Mouse (Mus musculus) hindbrain, embryonic 15.5 days (tissue): ENCODE data around the gene A530084C06Rik. TPM values are rescaled to one million over a fixed set of nuclear protein-coding genes. Genes with fewer than 3 reads are reported as not detected.

ENCODE experiments used
- ATAC-seq: fragments of 200-750 bp; cut with Nextera tagmentation; 2 replicates; pipeline ENCODE4 v1.8.0; 2017; ENCODE audit warnings: low read depth, moderate number of reproducible peaks, moderate TSS enrichment; ENCODE audit not compliant: low FRiP score
- H3K27ac ChIP-seq: fragments of 300-500 bp; sonication (generic); replicated peaks from 2 replicates; pipeline ENCODE4 v1.5.1; 2015; ENCODE audit warnings: mild to moderate bottlenecking, inconsistent platforms
- H3K27me3 ChIP-seq: fragments of 300-500 bp; sonication (generic); 2 replicates; pipeline ENCODE4 v1.6.1; 2015; ENCODE audit warnings: control low read depth, inconsistent platforms
- H3K36me3 ChIP-seq: fragments of 300-500 bp; sonication (generic); 2 replicates; pipeline ENCODE4 v1.6.1; 2015; ENCODE audit warnings: control low read depth, inconsistent platforms
- H3K4me1 ChIP-seq: fragments of 300-500 bp; sonication (generic); replicated peaks from 2 replicates; pipeline ENCODE4 v1.6.1; 2015; ENCODE audit warnings: control low read depth, inconsistent platforms
- H3K4me2 ChIP-seq: fragments of 300-500 bp; sonication (generic); 2 replicates; pipeline ENCODE4 v1.6.1; 2015; ENCODE audit warnings: moderate library complexity, mild to moderate bottlenecking, inconsistent platforms
- H3K4me3 ChIP-seq: fragments of 300-500 bp; sonication (generic); 2 replicates; pipeline ENCODE4 v1.5.1; 2015; ENCODE audit warnings: mild to moderate bottlenecking, inconsistent platforms
- H3K9ac ChIP-seq: fragments of 300-500 bp; sonication (generic); 2 replicates; pipeline ENCODE4 v1.6.1; 2015; ENCODE audit warnings: inconsistent platforms
- H3K9me3 ChIP-seq: fragments of 300-500 bp; sonication (generic); 2 replicates; pipeline ENCODE4 v1.6.1; 2016; ENCODE audit warnings: control low read depth, inconsistent platforms
- whole genome bisulfite sequencing: fragments of 180-500 bp; shearing (Covaris S2); methylation state at CpG from one replicate; pipeline ENCODE4 v1.1.7; 2015; 5-methylcytosine and 5-hydroxymethylcytosine counted together
- polyA plus RNA-seq: library from polyadenylated mRNA; unstranded; fragments of >200 nt; fragmentation: Nextera tagmentation; extraction: Ambion mirVana; gene quantifications from 2 replicates; pipeline ENCODE4 v1.2.1, GENCODE M21; 2015

The A530084C06Rik gene
- polyA plus RNA-seq, 1 experiment from 2014 or later: not detected

DNA sequence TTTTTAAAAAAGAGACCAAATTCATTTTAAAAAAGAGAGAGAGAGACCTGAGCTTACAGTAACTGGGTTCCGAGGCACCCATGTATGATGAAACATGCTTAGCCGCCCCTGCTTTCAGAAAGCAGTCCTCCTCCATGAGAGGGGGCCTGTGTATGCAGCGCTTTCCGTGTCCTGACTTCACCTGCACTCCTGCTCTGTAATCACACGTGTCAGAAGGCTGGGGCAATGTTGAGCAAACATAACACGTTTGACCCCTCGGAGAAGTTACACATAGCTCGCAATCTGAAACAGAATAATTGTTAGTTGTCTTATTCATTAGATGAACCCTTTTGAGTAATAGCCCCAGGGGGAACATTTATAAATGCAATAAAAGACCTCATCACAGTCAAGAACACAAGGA is 8.0 kb upstream of the A530084C06Rik start:
- H3K9me3 ChIP-seq: no peaks in the 10 kb centered on the region
- 82% methylated on average over 8 of the region's 8 CpGs for WGBS
- no peak overlapping the region for H3K9ac ChIP-seq
- no peaks in the 10 kb centered on the region for H3K36me3 ChIP-seq
- H3K27ac ChIP-seq: no peak overlapping the region
- no peaks in the 10 kb centered on the region for H3K4me1 ChIP-seq
- no peak overlapping the region for H3K4me3 ChIP-seq
- no peak overlapping the region for H3K4me2 ChIP-seq
- H3K27me3 ChIP-seq: peaks cover 26% of the 10 kb centered on the region
- no peak for ATAC-seq

GRCm38 (mm10) chr13:31564394-31564793 is 5.3 kb upstream of the A530084C06Rik start:
- Histone ChIP-seq H3K27me3 (peaks cover 53% of the 10 kb centered on the region), H3K4me1 (peaks cover 7% of the 10 kb centered on the region), H3K9ac (no peak overlapping the region), H3K4me3 (no peak overlapping the region), H3K27ac (no peak overlapping the region), H3K4me2 (no peak overlapping the region), H3K36me3 (no peaks in the 10 kb centered on the region), H3K9me3 (no peaks in the 10 kb centered on the region)
- 66% methylated on average over 6 of the region's 6 CpGs for WGBS
- ATAC-seq: no peak

GRCm38 (mm10) chr13:31559419-31560144 is 449 bp upstream of the A530084C06Rik start:
- H3K9ac ChIP-seq: peak overlapping the region; percentile 42
- H3K4me2 ChIP-seq: peak overlapping the region; percentile 96
- H3K4me3 ChIP-seq: peak overlapping the region; percentile 47
- under 1% methylated on average over 82 of the region's 92 CpGs for WGBS
- no peaks in the 10 kb centered on the region for H3K36me3 ChIP-seq
- H3K4me1 ChIP-seq: peaks cover 30% of the 10 kb centered on the region
- H3K27me3 ChIP-seq: peaks cover 85% of the 10 kb centered on the region
- ATAC-seq: peak; percentile 67; the same call in 1 of the 2 replicates
- no peaks in the 10 kb centered on the region for H3K9me3 ChIP-seq
- 0 out of 2 replicates have a peak overlapping the region, but pooled peaks have one; percentile 36 for H3K27ac ChIP-seq

GRCm38 (mm10) chr13:31557768-31558520 is 1.2 kb downstream of the A530084C06Rik start:
- Histone ChIP-seq H3K27me3 (peaks cover 86% of the 10 kb centered on the region), H3K4me3 (peak overlapping the region; percentile 47), H3K36me3 (no peaks in the 10 kb centered on the region), H3K9ac (peak overlapping the region; percentile 42), H3K4me2 (peak overlapping the region; percentile 96), H3K9me3 (no peaks in the 10 kb centered on the region), H3K27ac (0 out of 2 replicates have a peak overlapping the region, but pooled peaks have one; percentile 36), H3K4me1 (peaks cover 30% of the 10 kb centered on the region)
- WGBS: under 1% methylated on average over 65 of the region's 73 CpGs
- peak; percentile 59 for ATAC-seq

DNA sequence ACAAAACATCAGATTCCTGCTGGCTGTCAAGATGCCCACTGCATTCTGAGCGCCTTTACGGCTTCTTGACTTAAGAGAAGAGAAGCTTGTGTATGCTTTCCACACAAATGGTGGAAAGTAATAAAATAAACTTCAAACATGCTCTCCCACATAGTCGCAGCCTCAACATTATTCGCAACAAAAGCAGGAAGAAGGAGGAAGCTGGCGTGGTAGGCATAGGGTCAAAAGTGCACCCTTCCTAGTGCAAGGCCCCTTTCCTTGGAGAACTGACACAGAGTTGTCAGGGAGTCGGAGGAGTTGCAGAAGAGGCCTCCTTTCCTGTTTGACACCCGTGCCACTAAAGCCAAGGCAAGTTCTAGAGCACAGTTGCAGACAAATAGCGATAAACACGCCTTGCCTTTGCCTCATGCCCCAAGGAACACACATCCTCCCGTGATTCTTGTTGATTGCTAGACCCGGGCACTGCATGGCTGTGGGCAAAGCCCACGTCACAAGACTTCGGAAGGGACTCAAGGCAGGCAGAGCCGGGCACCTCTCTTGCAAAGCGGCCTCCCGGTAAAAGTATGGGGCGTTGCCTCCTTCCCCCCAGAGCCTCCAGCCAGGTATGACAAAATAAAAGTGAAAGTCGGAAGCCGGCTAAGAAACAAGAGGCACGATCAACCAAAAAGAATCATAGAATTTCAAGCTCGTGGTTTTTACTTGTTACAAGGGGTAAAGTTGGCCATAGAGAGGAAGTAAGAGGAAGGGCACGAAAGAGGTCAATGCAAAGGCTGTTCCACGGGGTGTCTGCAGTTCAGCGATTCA is 2.0 kb downstream of the A530084C06Rik start:
- no peak for ATAC-seq
- H3K9ac ChIP-seq: no peak overlapping the region
- WGBS: 7% methylated on average over 24 of the region's 24 CpGs

DNA sequence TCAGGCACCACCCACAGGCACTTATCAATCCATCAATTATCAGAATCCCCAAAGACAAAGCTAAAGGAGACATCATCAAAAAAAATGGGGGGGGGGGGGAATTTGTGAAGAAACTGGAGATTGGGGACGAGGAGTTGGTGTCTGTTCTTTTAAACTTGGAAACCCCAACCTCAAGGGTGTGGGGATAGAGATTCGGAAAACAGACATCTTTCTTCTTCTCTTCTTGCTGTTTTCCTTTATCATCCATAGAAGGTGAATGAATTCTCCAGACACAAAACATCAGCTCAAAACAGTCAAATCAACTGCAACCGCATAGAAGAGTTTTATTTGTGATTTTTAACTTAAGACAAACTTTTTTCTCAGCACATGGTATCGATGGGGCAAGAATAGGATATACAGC is 3.3 kb downstream of the A530084C06Rik start, which contains the start of gene Foxq1:
Gene Foxq1, plus strand, starts transcription at position 301 of the 400 bp plus-strand sequence.
- ATAC-seq: no peak
- no peak within 1 kb of the TSS for H3K4me3 ChIP-seq

More for the DNA sequence above, 2.0 kb downstream of the A530084C06Rik start:
- Histone ChIP-seq H3K4me1 (peaks cover 30% of the 10 kb centered on the region), H3K36me3 (no peaks in the 10 kb centered on the region), H3K4me2 (peak overlapping the region; percentile 96), H3K4me3 (peak overlapping the region; percentile 47), H3K27me3 (peaks cover 78% of the 10 kb centered on the region), H3K9me3 (no peaks in the 10 kb centered on the region), H3K27ac (no peak overlapping the region)

GRCm38 (mm10) chr13:31547610-31548009 is 11.5 kb downstream of the A530084C06Rik start:
- Histone ChIP-seq H3K27ac (no peak overlapping the region), H3K9me3 (no peaks in the 10 kb centered on the region), H3K4me1 (no peaks in the 10 kb centered on the region), H3K4me2 (no peak overlapping the region), H3K9ac (no peak overlapping the region), H3K4me3 (no peak overlapping the region), H3K27me3 (no peaks in the 10 kb centered on the region), H3K36me3 (no peaks in the 10 kb centered on the region)
- ATAC-seq: no peak
- 92% methylated on average over 9 of the region's 9 CpGs for WGBS

More for the DNA sequence above, 3.3 kb downstream of the A530084C06Rik start, which contains the start of gene Foxq1:
- Histone ChIP-seq H3K27me3 (peaks cover 65% of the 10 kb centered on the region), H3K9ac (no peak within 1 kb of the TSS), H3K36me3 (no peaks in the 10 kb centered on the region), H3K9me3 (no peaks in the 10 kb centered on the region), H3K27ac (no peak within 1 kb of the TSS), H3K4me2 (peak within 1 kb of the TSS; percentile 96; the same call in 1 of the 2 replicates), H3K4me1 (peaks cover 30% of the 10 kb centered on the region)
- WGBS: 72% methylated on average over 4 of the region's 4 CpGs

DNA sequence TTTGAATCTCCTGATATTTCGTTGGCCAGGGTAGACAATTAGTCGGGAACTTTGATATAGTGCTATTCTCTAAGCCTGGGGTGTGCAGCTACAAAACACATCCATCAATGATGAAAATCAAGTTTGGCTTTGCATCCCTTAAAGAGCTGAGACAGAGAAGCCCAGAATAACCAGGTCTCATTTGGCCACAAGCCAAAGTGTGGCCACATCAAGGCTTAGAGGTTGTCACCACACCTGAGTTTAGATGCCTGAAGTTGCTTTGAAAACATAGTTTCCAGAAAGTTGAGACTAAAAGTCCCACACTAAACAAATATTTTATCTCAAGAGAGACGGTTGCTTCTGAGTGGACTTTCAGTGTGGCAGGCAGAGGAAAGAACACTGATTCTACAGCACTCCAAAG is 11.9 kb downstream of the A530084C06Rik start:
- Histone ChIP-seq H3K4me3 (no peak overlapping the region), H3K4me1 (no peaks in the 10 kb centered on the region), H3K27me3 (no peaks in the 10 kb centered on the region), H3K27ac (no peak overlapping the region), H3K4me2 (no peak overlapping the region), H3K9me3 (no peaks in the 10 kb centered on the region), H3K9ac (no peak overlapping the region), H3K36me3 (no peaks in the 10 kb centered on the region)
- ATAC-seq: no peak
- 91% methylated on average over 3 of the region's 3 CpGs for WGBS

DNA sequence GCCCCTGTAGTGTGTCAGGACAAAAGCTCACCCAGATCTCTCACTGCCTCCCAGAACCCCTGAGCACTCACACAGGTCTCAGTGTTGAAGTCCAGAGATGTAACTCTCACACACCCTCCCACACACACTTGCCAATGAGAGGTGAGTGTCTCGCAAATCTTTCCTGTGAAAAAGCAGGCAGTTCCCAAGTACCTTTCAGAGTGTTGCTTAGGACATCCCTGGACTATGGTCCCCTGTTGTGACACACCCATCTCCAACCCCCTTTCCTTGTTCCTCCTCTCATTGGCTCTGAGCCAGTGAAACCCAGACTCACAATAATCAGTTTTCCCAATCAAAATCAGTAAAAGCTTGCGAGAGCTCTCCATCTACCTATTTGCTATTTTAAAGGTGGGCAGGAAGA is 12.3 kb downstream of the A530084C06Rik start:
- Histone ChIP-seq H3K4me2 (no peak overlapping the region), H3K9me3 (no peaks in the 10 kb centered on the region), H3K9ac (no peak overlapping the region), H3K36me3 (no peaks in the 10 kb centered on the region), H3K27ac (no peak overlapping the region), H3K27me3 (no peaks in the 10 kb centered on the region), H3K4me1 (no peaks in the 10 kb centered on the region), H3K4me3 (no peak overlapping the region)
- no peak for ATAC-seq
- WGBS: 83% methylated on average over 2 of the region's 2 CpGs

DNA sequence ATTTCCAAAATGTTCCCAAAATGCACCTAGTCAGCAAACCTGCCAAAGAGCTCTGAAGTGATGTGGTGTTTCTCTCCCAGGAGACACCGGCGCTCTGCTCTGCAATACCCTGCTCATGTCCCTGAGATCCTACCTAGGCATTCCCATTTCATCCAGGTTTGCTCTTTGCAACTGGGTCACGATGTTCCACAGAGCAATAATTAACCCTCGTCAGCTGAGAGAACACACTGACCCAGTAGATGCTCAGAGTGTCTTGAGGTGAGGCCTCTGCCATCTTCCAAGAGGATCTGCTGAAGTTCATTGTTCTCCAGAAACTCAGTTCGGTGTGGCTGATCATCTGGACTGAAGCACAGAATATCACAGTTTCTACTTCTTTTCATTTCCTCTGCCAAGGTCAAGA is 16.1 kb downstream of the A530084C06Rik start:
- Histone ChIP-seq H3K9ac (no peak overlapping the region), H3K4me1 (no peaks in the 10 kb centered on the region), H3K4me2 (no peak overlapping the region), H3K36me3 (no peaks in the 10 kb centered on the region), H3K27ac (no peak overlapping the region), H3K9me3 (no peaks in the 10 kb centered on the region), H3K4me3 (no peak overlapping the region), H3K27me3 (no peaks in the 10 kb centered on the region)
- WGBS: 90% methylated on average over 5 of the region's 5 CpGs
- no peak for ATAC-seq

- ATAC-seq: no peak
- H3K4me3 ChIP-seq: no peak overlapping the region
- H3K4me1 ChIP-seq: 0 out of 2 replicates have a peak, but pooled peaks cover 2% of the 10 kb centered on the region
- H3K27ac ChIP-seq: no peak overlapping the region
- no peak overlapping the region for H3K4me2 ChIP-seq
- H3K27me3 ChIP-seq: 0 out of 2 replicates have a peak, but pooled peaks cover 6% of the 10 kb centered on the region
- H3K9me3 ChIP-seq: no peaks in the 10 kb centered on the region
- no peaks in the 10 kb centered on the region for H3K36me3 ChIP-seq
- no peak overlapping the region for H3K9ac ChIP-seq
- WGBS: 95% methylated on average over 4 of the region's 4 CpGs
These were observed 24.4 kb downstream of the A530084C06Rik start for GRCm38 (mm10) chr13:31534726-31535125.
